ENCODE assay signal across 8 mouse cellular contexts in the genomic region with DNA sequence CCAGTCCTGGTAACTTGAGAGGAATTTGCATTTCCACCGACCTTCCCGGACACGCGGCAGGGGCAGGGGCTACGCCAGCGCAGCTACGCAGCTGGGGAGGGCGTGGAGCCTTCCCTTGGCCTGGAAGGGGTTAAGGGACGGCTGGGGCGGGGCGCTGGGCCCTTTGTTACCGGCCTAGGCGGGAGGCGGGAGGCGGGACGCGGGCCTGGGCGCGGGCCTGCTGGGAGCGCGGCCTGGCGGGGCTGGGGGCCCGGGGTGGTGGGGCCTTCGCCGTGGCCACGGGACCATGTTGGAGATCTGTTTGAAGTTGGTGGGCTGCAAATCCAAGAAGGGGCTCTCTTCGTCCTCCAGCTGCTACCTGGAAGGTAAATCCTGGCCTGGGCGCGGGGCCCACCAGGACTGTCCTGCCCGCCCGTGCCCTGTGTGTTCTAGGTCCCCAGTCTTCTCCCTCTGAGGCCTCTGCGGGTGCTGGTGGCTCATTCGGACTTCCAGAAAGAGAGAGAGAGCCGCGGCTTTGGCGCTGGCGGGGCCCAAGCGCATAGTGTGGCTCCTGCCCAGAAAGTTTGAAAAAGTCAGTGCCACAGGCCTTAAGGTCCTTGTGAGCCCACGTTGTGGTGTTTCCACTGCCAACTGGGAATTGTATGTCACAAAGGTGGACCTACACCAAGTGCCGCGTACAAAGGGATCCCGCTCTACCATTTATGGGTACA. TPM values are rescaled to one million over a fixed set of nuclear protein-coding genes. Genes with fewer than 3 reads are reported as not detected.
DNase-seq lines count a peak whose midpoint lies in the region; ATAC-seq and TF ChIP-seq lines count a peak whose summit lies in the region.

No protein-coding gene starts in this region.

- no peak for TF ChIP-seq POLR2A in cerebellum, adult 2 months (IDR thresholded peaks at IDR 0.05; ENCODE audit: borderline replicate concordance, insufficient read depth, low read length)

- peak overlapping the region; percentile 27; the same call in 1 of the 2 replicates for H3K27ac ChIP-seq in cerebellum, adult 2 months (ENCODE audit: insufficient read depth, low read length)
- peak overlapping the region; percentile 54; the same call in 1 of the 2 replicates for H3K27ac ChIP-seq in forebrain, postnatal 0 days (ENCODE audit: low read depth, low read length)
- peak overlapping the region; percentile 80 for H3K27ac ChIP-seq in hindbrain, embryonic 13.5 days
- H3K27ac ChIP-seq in midbrain, postnatal 0 days (ENCODE audit: low read depth, low read length) = peak overlapping the region; percentile 62
- peak overlapping the region; percentile 97 for H3K27ac ChIP-seq in stomach, embryonic 14.5 days (ENCODE audit: low read length)

- no peaks in the 10 kb centered on the region for H3K27me3 ChIP-seq in cerebellum, adult 2 months (ENCODE audit: control insufficient read depth, insufficient read depth, low read length)
- no peaks in the 10 kb centered on the region for H3K27me3 ChIP-seq in forebrain, postnatal 0 days (ENCODE audit: insufficient read depth, low read length)
- H3K27me3 ChIP-seq in hindbrain, embryonic 13.5 days = no peaks in the 10 kb centered on the region
- no peaks in the 10 kb centered on the region for H3K27me3 ChIP-seq in midbrain, postnatal 0 days (ENCODE audit: insufficient read depth, low read length)
- no peaks in the 10 kb centered on the region for H3K27me3 ChIP-seq in stomach, embryonic 14.5 days (ENCODE audit: control insufficient read depth, insufficient read depth, low read length)

- H3K4me2 ChIP-seq in forebrain, postnatal 0 days (ENCODE audit: low read depth) = peak overlapping the region; percentile 81
- H3K4me2 ChIP-seq in hindbrain, embryonic 13.5 days = peak overlapping the region; percentile 86
- peak overlapping the region; percentile 91 for H3K4me2 ChIP-seq in midbrain, postnatal 0 days (ENCODE audit: low read depth, low read length, poor library complexity, severe bottlenecking)
- H3K4me2 ChIP-seq in stomach, embryonic 14.5 days (replicated peaks; ENCODE audit: low read depth, low read length) = peak overlapping the region; percentile 89

- 16% methylated on average over 42 of the region's 42 CpGs for WGBS in cerebellum, adult 2 months
- WGBS in forebrain, postnatal 0 days = 2% methylated on average over 42 of the region's 42 CpGs
- 1% methylated on average over 37 of the region's 42 CpGs for WGBS in hindbrain, embryonic 13.5 days
- 2% methylated on average over 40 of the region's 42 CpGs for WGBS in midbrain, postnatal 0 days
- WGBS in stomach, embryonic 14.5 days = under 1% methylated on average over 41 of the region's 42 CpGs

- peak overlapping the region; percentile 79 for H3K4me3 ChIP-seq in cerebellum, adult 2 months (replicated peaks; ENCODE audit: insufficient read depth, low read depth, low read length)
- H3K4me3 ChIP-seq in forebrain, postnatal 0 days (ENCODE audit: low read depth, low read length) = peak overlapping the region; percentile 47
- peak overlapping the region; percentile 71 for H3K4me3 ChIP-seq in hindbrain, embryonic 13.5 days
- peak overlapping the region; percentile 53 for H3K4me3 ChIP-seq in midbrain, postnatal 0 days (ENCODE audit: low read depth, low read length)
- H3K4me3 ChIP-seq in stomach, embryonic 14.5 days (ENCODE audit: low read depth, low read length) = peak overlapping the region; percentile 99

- peak; percentile 76; the same call in 1 of the 2 replicates for ATAC-seq in forebrain, postnatal 0 days
- peak; percentile 85 for ATAC-seq in hindbrain, embryonic 13.5 days (ENCODE audit: low FRiP score)
- ATAC-seq in midbrain, postnatal 0 days (ENCODE audit: low FRiP score) = 0 out of 2 replicates have a peak, but pooled peaks have one; percentile 47
- peak; percentile 94 for ATAC-seq in stomach, embryonic 14.5 days (ENCODE audit: insufficient number of reproducible peaks, insufficient read depth, low FRiP score, low read depth)

- no peaks in the 10 kb centered on the region for H3K36me3 ChIP-seq in forebrain, postnatal 0 days (ENCODE audit: insufficient read depth)
- H3K36me3 ChIP-seq in hindbrain, embryonic 13.5 days = no peaks in the 10 kb centered on the region; the same call in 1 of the 2 replicates
- H3K36me3 ChIP-seq in midbrain, postnatal 0 days (ENCODE audit: insufficient read depth, low read length) = no peaks in the 10 kb centered on the region
- H3K36me3 ChIP-seq in stomach, embryonic 14.5 days (ENCODE audit: control insufficient read depth, insufficient read depth, low read length) = peaks cover 3% of the 10 kb centered on the region; the same call in 1 of the 2 replicates

- H3K9me3 ChIP-seq in forebrain, postnatal 0 days (ENCODE audit: low read length) = no peaks in the 10 kb centered on the region
- no peaks in the 10 kb centered on the region for H3K9me3 ChIP-seq in hindbrain, embryonic 13.5 days
- no peaks in the 10 kb centered on the region for H3K9me3 ChIP-seq in midbrain, postnatal 0 days (ENCODE audit: low read length)
- no peaks in the 10 kb centered on the region for H3K9me3 ChIP-seq in stomach, embryonic 14.5 days (ENCODE audit: control insufficient read depth, low read depth, low read length)

- peak; percentile 29 to 53 for DNase-seq in frontal cortex, postnatal 10 days (ENCODE audit: low spot score in 2 of 2)
- no peak for DNase-seq in frontal cortex, postnatal 36 days (ENCODE audit: low spot score in 2 of 2)
- DNase-seq in cerebellum, adult 2 months = peak; percentile 47 to 54
- peak; percentile 43 for DNase-seq in forebrain, postnatal 0 days
- DNase-seq in liver = peak; percentile 86
- DNase-seq in midbrain, postnatal 0 days (ENCODE audit: low spot score) = peak; percentile 57

- H3K9ac ChIP-seq in forebrain, postnatal 0 days = peak overlapping the region; percentile 60
- peak overlapping the region; percentile 90 for H3K9ac ChIP-seq in hindbrain, embryonic 13.5 days
- H3K9ac ChIP-seq in midbrain, postnatal 0 days (replicated peaks; ENCODE audit: low read length, poor library complexity, severe bottlenecking) = peak overlapping the region; percentile 70
- H3K9ac ChIP-seq in stomach, embryonic 14.5 days (replicated peaks; ENCODE audit: low read depth, low read length) = peak overlapping the region; percentile 99

- peaks cover 7% of the 10 kb centered on the region; the same call in 1 of the 2 replicates for H3K4me1 ChIP-seq in cerebellum, adult 2 months (ENCODE audit: control insufficient read depth, insufficient read depth, low read length)
- H3K4me1 ChIP-seq in forebrain, postnatal 0 days (ENCODE audit: insufficient read depth) = peaks cover 8% of the 10 kb centered on the region; the same call in 1 of the 2 replicates
- peaks cover 61% of the 10 kb centered on the region for H3K4me1 ChIP-seq in hindbrain, embryonic 13.5 days (replicated peaks)
- H3K4me1 ChIP-seq in midbrain, postnatal 0 days (ENCODE audit: insufficient read depth, low read length) = peaks cover 13% of the 10 kb centered on the region
- peaks cover 28% of the 10 kb centered on the region for H3K4me1 ChIP-seq in stomach, embryonic 14.5 days (ENCODE audit: control insufficient read depth, insufficient read depth, low read length)

- TF ChIP-seq CTCF in cerebellum, adult 2 months (IDR thresholded peaks at IDR 0.05; ENCODE audit: borderline replicate concordance, insufficient read depth, low read depth, low read length) = no peak
- no peak for TF ChIP-seq CTCF in forebrain, postnatal 0 days (IDR thresholded peaks at IDR 0.05; ENCODE audit: low read depth)
- no peak for TF ChIP-seq CTCF in midbrain, postnatal 0 days (IDR thresholded peaks at IDR 0.05)

RNA-seq across cellular contexts. Expression of a gene that starts 50.5 kb away (rescaled TPM):
- polyA plus RNA-seq in cerebellum, adult 2 months (2012; rRNA removed) = not detected in 2 replicates
- 0.08 and 0.19 TPM in 2 replicates for total RNA-seq in forebrain, postnatal 0 days (2014; rRNA removed)
- 0.06 TPM in 1 of 2 replicates, not detected in the other for polyA plus RNA-seq in forebrain, postnatal 0 days (2015; fragmentation: Nextera tagmentation; extraction: Ambion mirVana)
- 0.08 TPM in 1 of 2 replicates, not detected in the other for polyA plus RNA-seq in hindbrain, embryonic 13.5 days (2015; fragmentation: Nextera tagmentation; extraction: Ambion mirVana)
- total RNA-seq in midbrain, postnatal 0 days (2014; rRNA removed) = 0.19 TPM in 1 of 2 replicates, not detected in the other
- polyA plus RNA-seq in midbrain, postnatal 0 days (2015; fragmentation: Nextera tagmentation; extraction: Ambion mirVana) = 0.07 and 0.20 TPM in 2 replicates
- polyA plus RNA-seq in stomach, embryonic 14.5 days (2014; fragmentation: Nextera tagmentation; extraction: Ambion mirVana) = 0.11 and 0.25 TPM in 2 replicates

Comparison
In these comparisons a context has a peak if more than half of its experiments do, and no peak if none do; other contexts are left out.
1. DNase-seq: peak in frontal cortex, postnatal 10 days (2 of 2), cerebellum, adult 2 months (2 of 2), forebrain, postnatal 0 days (single experiment), liver (single experiment) and midbrain, postnatal 0 days (single experiment); none in frontal cortex, postnatal 36 days (0 of 2).
2. H3K27ac ChIP-seq: peak in every context shown above with its lines; median percentile 97 in stomach, embryonic 14.5 days; 80 in hindbrain, embryonic 13.5 days; 62 in midbrain, postnatal 0 days; 54 in forebrain, postnatal 0 days; 27 in cerebellum, adult 2 months.
3. H3K4me3 ChIP-seq: peak in every context shown above with its lines; median percentile 99 in stomach, embryonic 14.5 days; 79 in cerebellum, adult 2 months; 71 in hindbrain, embryonic 13.5 days; 53 in midbrain, postnatal 0 days; 47 in forebrain, postnatal 0 days.
4. Peak in every context shown above with its lines, with median percentiles within 50 percentile points of each other: ATAC-seq, H3K4me2 ChIP-seq and H3K9ac ChIP-seq.